Mouse (Mus musculus) stomach, postnatal 0 days (tissue): ENCODE data around the gene Ehhadh. TPM values are rescaled to one million over a fixed set of nuclear protein-coding genes. Genes with fewer than 3 reads are reported as not detected.
A peak's percentile ranks its signal among the peaks of the same experiment; 100 is the strongest.

ENCODE experiments used
- ATAC-seq: fragments of 200-750 bp; cut with Nextera tagmentation; 2 replicates; pipeline ENCODE4 v1.8.0; 2017; ENCODE audit not compliant: low FRiP score, low TSS enrichment
- DNase-seq: peaks from one replicate; pipeline ENCODE4 v3.0.0-alpha.2; 2016; ENCODE audit warnings: low spot score
- H3K27ac ChIP-seq: fragments of 300-500 bp; sonication (generic); replicated peaks from 2 replicates; pipeline ENCODE4 v1.5.1; 2014; ENCODE audit warnings: mild to moderate bottlenecking, control low read depth
- H3K27me3 ChIP-seq: fragments of 300-500 bp; sonication (generic); 2 replicates; pipeline ENCODE4 v1.6.1; 2014; ENCODE audit warnings: low read length; ENCODE audit not compliant: control insufficient read depth, insufficient read depth
- H3K36me3 ChIP-seq: fragments of 300-500 bp; sonication (generic); 2 replicates; pipeline ENCODE4 v1.6.1; 2014; ENCODE audit warnings: low read length, mixed read lengths; ENCODE audit not compliant: control insufficient read depth, insufficient read depth
- H3K4me1 ChIP-seq: fragments of 300-500 bp; sonication (generic); replicated peaks from 2 replicates; pipeline ENCODE4 v1.6.1; 2014; ENCODE audit warnings: antibody characterized with exemption; ENCODE audit not compliant: control insufficient read depth, insufficient read depth
- H3K4me2 ChIP-seq: fragments of 300-500 bp; sonication (generic); replicated peaks from 2 replicates; pipeline ENCODE4 v1.6.1; 2014; ENCODE audit warnings: low read depth, mild to moderate bottlenecking, control low read depth, moderate library complexity
- H3K4me3 ChIP-seq: fragments of 300-500 bp; sonication (generic); 2 replicates; pipeline ENCODE4 v1.5.1; 2014; ENCODE audit warnings: low read depth, low read length, control low read depth
- H3K9ac ChIP-seq: fragments of 300-500 bp; sonication (generic); 2 replicates; pipeline ENCODE4 v1.6.1; 2014; ENCODE audit warnings: mild to moderate bottlenecking, low read length, control low read depth, mixed read lengths
- H3K9me3 ChIP-seq: fragments of 300-500 bp; sonication (generic); 2 replicates; pipeline ENCODE4 v1.6.1; 2016; ENCODE audit warnings: low read length; ENCODE audit not compliant: control insufficient read depth
- CTCF ChIP-seq: IDR thresholded peaks from 2 replicates; pipeline ENCODE4 v1.5.1; 2016; ENCODE audit warnings: antibody characterized with exemption, low read depth, mild to moderate bottlenecking, moderate library complexity
- EP300 ChIP-seq: optimal IDR thresholded peaks from 2 replicates; pipeline ENCODE3; 2016; ENCODE audit warnings: antibody characterized with exemption
- WGBS: fragments of 180-500 bp; shearing (Covaris S2); extraction: QIAGEN DNeasy Blood & Tissue Kit; methylation state at CpG from one replicate; pipeline ENCODE4 v1.1.7; 2014; 5-methylcytosine and 5-hydroxymethylcytosine counted together
- polyA plus RNA-seq: library from polyadenylated mRNA; unstranded; fragments of >200 nt; fragmentation: Nextera tagmentation; extraction: Ambion mirVana; gene quantifications from 2 replicates; pipeline ENCODE4 v1.2.1, GENCODE M21; 2015

The Ehhadh gene
- polyA plus RNA-seq, 1 experiment from 2014 or later = 30.9 TPM

GRCm38 (mm10) chr16:21769667-21770066 is 17.9 kb downstream of the Ehhadh start:
- no peaks in the 10 kb centered on the region for H3K4me1 ChIP-seq
- H3K9me3 ChIP-seq = no peaks in the 10 kb centered on the region
- H3K27me3 ChIP-seq = no peaks in the 10 kb centered on the region
- H3K27ac ChIP-seq = no peak overlapping the region
- no peak overlapping the region for H3K4me2 ChIP-seq
- DNase-seq (no peak), ATAC-seq (no peak)
- H3K9ac ChIP-seq = no peak overlapping the region
- H3K4me3 ChIP-seq = no peak overlapping the region
- WGBS = 85% methylated on average over 5 of the region's 5 CpGs
- peak; percentile 62 for TF ChIP-seq CTCF
- no peak for TF ChIP-seq EP300
- H3K36me3 ChIP-seq = 0 out of 2 replicates have a peak, but pooled peaks cover 3% of the 10 kb centered on the region

- DNase-seq (no peak), ATAC-seq (no peak)
- WGBS = 79% methylated on average over 3 of the region's 3 CpGs
- Histone ChIP-seq H3K27ac (no peak overlapping the region), H3K36me3 (0 out of 2 replicates have a peak, but pooled peaks cover 2% of the 10 kb centered on the region), H3K27me3 (no peaks in the 10 kb centered on the region), H3K4me2 (no peak overlapping the region), H3K9ac (no peak overlapping the region), H3K4me1 (no peaks in the 10 kb centered on the region), H3K9me3 (no peaks in the 10 kb centered on the region), H3K4me3 (no peak overlapping the region)
- TF ChIP-seq EP300 = no peak
- peak; percentile 35; the same call in 1 of the 2 replicates for TF ChIP-seq CTCF
Measured at GRCm38 (mm10) chr16:21768255-21768654, 19.4 kb downstream of the Ehhadh start.

DNA sequence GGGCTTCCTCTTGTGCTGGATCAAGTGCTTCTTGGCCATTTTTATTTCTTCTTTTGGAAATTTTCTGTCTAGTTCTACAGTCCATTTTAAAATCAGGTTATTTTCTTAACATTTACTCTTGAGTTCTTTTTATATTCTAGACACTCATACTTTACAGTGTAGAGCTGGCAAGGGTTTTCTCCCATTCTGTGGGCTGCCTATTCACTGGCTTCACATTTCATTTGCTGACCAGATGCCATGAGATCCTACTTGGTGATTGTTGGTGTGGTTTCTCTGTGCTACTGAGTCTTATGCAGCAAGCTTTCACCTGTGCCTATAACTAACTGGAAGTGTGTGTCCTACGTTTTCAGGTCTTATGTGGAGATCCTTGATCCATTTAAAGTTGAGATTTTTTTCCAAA is 29.2 kb downstream of the Ehhadh start:
- no peaks in the 10 kb centered on the region for H3K9me3 ChIP-seq
- H3K27me3 ChIP-seq = no peaks in the 10 kb centered on the region
- H3K4me1 ChIP-seq = no peaks in the 10 kb centered on the region
- WGBS = 85% methylated on average over 1 of the region's 1 CpGs
- H3K27ac ChIP-seq = no peak overlapping the region
- DNase-seq (no peak), ATAC-seq (no peak)
- no peak overlapping the region for H3K4me3 ChIP-seq
- no peak overlapping the region for H3K4me2 ChIP-seq
- H3K36me3 ChIP-seq = no peaks in the 10 kb centered on the region
- no peak overlapping the region for H3K9ac ChIP-seq
- TF ChIP-seq CTCF (no peak), EP300 (no peak)

DNA sequence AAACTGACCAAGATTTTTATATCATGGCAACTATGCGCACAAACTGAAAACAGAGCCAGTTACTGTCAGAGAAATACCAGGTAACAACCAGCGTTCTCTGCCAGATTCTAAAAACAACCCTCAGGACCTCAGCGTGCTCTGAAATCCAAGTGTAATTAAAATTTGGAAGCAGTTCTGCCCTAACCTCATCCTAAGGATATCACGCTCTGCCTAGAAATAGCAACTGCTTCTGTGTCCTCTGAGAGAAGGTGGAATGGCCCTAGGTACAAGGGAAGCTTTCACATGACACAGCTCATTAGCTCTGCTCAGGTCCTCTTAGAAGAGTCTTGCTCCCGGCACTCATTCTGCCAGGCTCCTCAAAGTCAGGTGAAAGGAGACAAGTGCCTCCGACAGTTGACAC is 44.2 kb downstream of the Ehhadh start:
- no peak for ATAC-seq
- TF ChIP-seq EP300 (no peak), CTCF (no peak)

GRCm38 (mm10) chr16:21742898-21743297 is 44.7 kb downstream of the Ehhadh start:
- Histone ChIP-seq H3K4me3 (no peak overlapping the region), H3K36me3 (no peaks in the 10 kb centered on the region), H3K4me1 (no peaks in the 10 kb centered on the region), H3K27ac (no peak overlapping the region), H3K9ac (no peak overlapping the region), H3K4me2 (no peak overlapping the region), H3K27me3 (no peaks in the 10 kb centered on the region), H3K9me3 (no peaks in the 10 kb centered on the region)
- WGBS = 90% methylated on average over 5 of the region's 5 CpGs
- ATAC-seq (no peak), DNase-seq (no peak)
- TF ChIP-seq EP300 = no peak

More for the DNA sequence above, 44.2 kb downstream of the Ehhadh start:
- Histone ChIP-seq H3K27me3 (no peaks in the 10 kb centered on the region), H3K36me3 (no peaks in the 10 kb centered on the region), H3K4me1 (no peaks in the 10 kb centered on the region), H3K27ac (no peak overlapping the region), H3K9ac (no peak overlapping the region), H3K4me2 (no peak overlapping the region), H3K4me3 (no peak overlapping the region), H3K9me3 (no peaks in the 10 kb centered on the region)
- DNase-seq = no peak
- 90% methylated on average over 6 of the region's 6 CpGs for WGBS

DNA sequence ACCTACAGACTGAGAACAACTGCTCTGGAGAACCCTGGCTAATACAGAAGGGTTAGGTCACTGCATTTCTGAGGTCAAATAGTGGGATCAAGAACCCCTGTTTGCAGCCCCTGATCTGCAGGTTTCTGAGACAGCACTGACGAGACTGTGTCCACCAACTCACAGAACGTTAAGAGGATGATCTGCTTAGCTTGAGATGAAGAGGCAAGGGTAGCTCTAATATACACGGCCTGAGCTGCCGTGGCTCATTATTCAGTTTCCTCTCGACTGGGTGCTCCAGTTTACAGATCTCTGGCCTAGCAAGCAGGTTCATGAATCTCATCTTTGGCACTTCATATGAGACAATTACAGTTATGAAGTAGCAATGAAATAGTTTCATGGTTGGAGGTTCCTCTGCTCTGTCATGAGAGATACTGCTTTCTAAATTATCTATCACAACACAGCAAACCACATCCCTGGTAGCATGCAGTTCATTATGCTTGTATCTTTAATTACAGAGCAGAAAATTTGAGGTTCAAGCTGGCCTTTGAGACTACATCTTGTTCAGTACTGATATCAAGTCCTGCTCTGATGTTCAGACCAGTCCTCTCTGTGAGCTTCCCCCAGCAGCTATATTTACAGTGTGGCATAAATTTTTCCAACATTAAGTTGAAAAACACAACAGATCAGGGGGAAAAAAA is 45.3 kb downstream of the Ehhadh start:
- H3K4me3 ChIP-seq = no peak overlapping the region
- no peaks in the 10 kb centered on the region for H3K4me1 ChIP-seq
- no peak overlapping the region for H3K4me2 ChIP-seq
- H3K9ac ChIP-seq = no peak overlapping the region
- DNase-seq (no peak), ATAC-seq (no peak)
- H3K27me3 ChIP-seq = no peaks in the 10 kb centered on the region
- TF ChIP-seq EP300 (no peak), CTCF (no peak)
- H3K27ac ChIP-seq = no peak overlapping the region
- WGBS = 86% methylated on average over 5 of the region's 5 CpGs
- no peaks in the 10 kb centered on the region for H3K9me3 ChIP-seq
- no peaks in the 10 kb centered on the region for H3K36me3 ChIP-seq
